Mouse (Mus musculus): Measurements from ENCODE around the gene H2-Aa. TPM values are rescaled to one million over a fixed set of nuclear protein-coding genes. Genes with fewer than 3 reads are reported as not detected.

Gene H2-Aa
- polyA plus RNA-seq, 2 experiments = 1.1 to 1.8 TPM

GRCm38 (mm10) chr17:34291609-34292008, 4.0 kb upstream of the H2-Aa start:
- ATAC-seq (ENCODE audit: insufficient read depth) (no peak), DNase-seq (ENCODE audit: low read depth in 3 of 3, low spot score in 3 of 3) (peak; percentile 34 to 44 (median 39))
- H3K4me3 ChIP-seq (ENCODE audit: insufficient read depth in 1 of 2, low read depth in 2 of 2, low read length in 2 of 2) = no peak overlapping the region
- H3K36me3 ChIP-seq (replicated peaks; ENCODE audit: control insufficient read depth, insufficient read depth, low read depth) = no peaks in the 10 kb centered on the region
- TF ChIP-seq EP300 (IDR thresholded peaks at IDR 0.05; ENCODE audit: low read depth) (no peak), CTCF (IDR thresholded peaks at IDR 0.05; ENCODE audit: low read depth) (no peak)
- H3K9ac ChIP-seq (replicated peaks) = no peak overlapping the region
- no peak overlapping the region for H3K4me2 ChIP-seq (ENCODE audit: low read depth)
- 15% methylated on average over 8 of the region's 8 CpGs for WGBS (ENCODE audit: insufficient replicate concordance)
- no peaks in the 10 kb centered on the region for H3K9me3 ChIP-seq (ENCODE audit: control insufficient read depth, low read length)
- no peak overlapping the region for H3K27ac ChIP-seq
- H3K4me1 ChIP-seq (replicated peaks; ENCODE audit: control insufficient read depth in 2 of 2, insufficient read depth in 2 of 2, low read length in 1 of 2) = peaks cover 0 to 3% of the 10 kb centered on the region in 2 experiments; a peak in 1 of 4 replicates
- H3K27me3 ChIP-seq (ENCODE audit: control insufficient read depth, insufficient read depth, low read length) = no peaks in the 10 kb centered on the region

GRCm38 (mm10) chr17:34288131-34288530, 508 bp upstream of the H2-Aa start:
- no peak overlapping the region for H3K27ac ChIP-seq
- 32% methylated on average over 3 of the region's 3 CpGs for WGBS (ENCODE audit: insufficient replicate concordance)
- no peaks in the 10 kb centered on the region for H3K9me3 ChIP-seq (ENCODE audit: control insufficient read depth, low read length)
- TF ChIP-seq EP300 (IDR thresholded peaks at IDR 0.05; ENCODE audit: low read depth) = no peak
- no peak for TF ChIP-seq CTCF (IDR thresholded peaks at IDR 0.05; ENCODE audit: low read depth)
- ATAC-seq (ENCODE audit: insufficient read depth) (no peak), DNase-seq (ENCODE audit: low read depth in 3 of 3, low spot score in 3 of 3) (no peak)
- H3K4me1 ChIP-seq (replicated peaks; ENCODE audit: control insufficient read depth in 2 of 2, insufficient read depth in 2 of 2, low read length in 1 of 2) = no peaks in the 10 kb centered on the region
- no peak overlapping the region for H3K9ac ChIP-seq (replicated peaks)
- no peak overlapping the region for H3K4me3 ChIP-seq (ENCODE audit: insufficient read depth in 1 of 2, low read depth in 2 of 2, low read length in 2 of 2)
- no peak overlapping the region for H3K4me2 ChIP-seq (ENCODE audit: low read depth)
- no peaks in the 10 kb centered on the region for H3K36me3 ChIP-seq (replicated peaks; ENCODE audit: control insufficient read depth, insufficient read depth, low read depth)
- H3K27me3 ChIP-seq (ENCODE audit: control insufficient read depth, insufficient read depth, low read length) = no peaks in the 10 kb centered on the region

GRCm38 (mm10) chr17:34286999-34287398, 624 bp downstream of the H2-Aa start:
- Histone ChIP-seq H3K4me2 (ENCODE audit: low read depth) (no peak overlapping the region), H3K36me3 (replicated peaks; ENCODE audit: control insufficient read depth, insufficient read depth, low read depth) (no peaks in the 10 kb centered on the region), H3K4me3 (ENCODE audit: insufficient read depth in 1 of 2, low read depth in 2 of 2, low read length in 2 of 2) (no peak overlapping the region), H3K9me3 (ENCODE audit: control insufficient read depth, low read length) (no peaks in the 10 kb centered on the region), H3K9ac (replicated peaks) (no peak overlapping the region), H3K4me1 (replicated peaks; ENCODE audit: control insufficient read depth in 2 of 2, insufficient read depth in 2 of 2, low read length in 1 of 2) (no peaks in the 10 kb centered on the region), H3K27ac (no peak overlapping the region), H3K27me3 (ENCODE audit: control insufficient read depth, insufficient read depth, low read length) (no peaks in the 10 kb centered on the region)
- no peak for ATAC-seq (ENCODE audit: insufficient read depth)
- no peak for DNase-seq (ENCODE audit: low read depth in 3 of 3, low spot score in 3 of 3)
- 27% methylated on average over 6 of the region's 6 CpGs for WGBS (ENCODE audit: insufficient replicate concordance)
- TF ChIP-seq CTCF (IDR thresholded peaks at IDR 0.05; ENCODE audit: low read depth) (no peak), EP300 (IDR thresholded peaks at IDR 0.05; ENCODE audit: low read depth) (no peak)

- no peak for ATAC-seq (ENCODE audit: insufficient read depth)
- H3K9ac ChIP-seq (replicated peaks) = no peak overlapping the region
- H3K36me3 ChIP-seq (replicated peaks; ENCODE audit: control insufficient read depth, insufficient read depth, low read depth) = no peaks in the 10 kb centered on the region
- no peaks in the 10 kb centered on the region for H3K4me1 ChIP-seq (replicated peaks; ENCODE audit: control insufficient read depth in 2 of 2, insufficient read depth in 2 of 2, low read length in 1 of 2)
- no peak for DNase-seq (ENCODE audit: low read depth in 3 of 3, low spot score in 3 of 3)
- 43% methylated on average over 5 of the region's 5 CpGs for WGBS (ENCODE audit: insufficient replicate concordance)
- H3K4me3 ChIP-seq (ENCODE audit: insufficient read depth in 1 of 2, low read depth in 2 of 2, low read length in 2 of 2) = no peak overlapping the region
- no peaks in the 10 kb centered on the region for H3K9me3 ChIP-seq (ENCODE audit: control insufficient read depth, low read length)
- no peak overlapping the region for H3K27ac ChIP-seq
- H3K4me2 ChIP-seq (ENCODE audit: low read depth) = no peak overlapping the region
- H3K27me3 ChIP-seq (ENCODE audit: control insufficient read depth, insufficient read depth, low read length) = no peaks in the 10 kb centered on the region
- TF ChIP-seq CTCF (IDR thresholded peaks at IDR 0.05; ENCODE audit: low read depth) = no peak
- TF ChIP-seq EP300 (IDR thresholded peaks at IDR 0.05; ENCODE audit: low read depth) = no peak
These were observed 1.1 kb downstream of the H2-Aa start for GRCm38 (mm10) chr17:34286501-34286900.

- H3K4me2 ChIP-seq (ENCODE audit: low read depth) = no peak overlapping the region
- H3K9me3 ChIP-seq (ENCODE audit: control insufficient read depth, low read length) = no peaks in the 10 kb centered on the region
- no peak overlapping the region for H3K27ac ChIP-seq
- H3K4me3 ChIP-seq (ENCODE audit: insufficient read depth in 1 of 2, low read depth in 2 of 2, low read length in 2 of 2) = no peak overlapping the region
- H3K36me3 ChIP-seq (replicated peaks; ENCODE audit: control insufficient read depth, insufficient read depth, low read depth) = no peaks in the 10 kb centered on the region
- H3K9ac ChIP-seq (replicated peaks) = no peak overlapping the region
- DNase-seq (ENCODE audit: low read depth in 3 of 3, low spot score in 3 of 3) (no peak), ATAC-seq (ENCODE audit: insufficient read depth) (no peak)
- 31% methylated on average over 4 of the region's 4 CpGs for WGBS (ENCODE audit: insufficient replicate concordance)
- no peaks in the 10 kb centered on the region for H3K4me1 ChIP-seq (replicated peaks; ENCODE audit: control insufficient read depth in 2 of 2, insufficient read depth in 2 of 2, low read length in 1 of 2)
- TF ChIP-seq EP300 (IDR thresholded peaks at IDR 0.05; ENCODE audit: low read depth) (no peak), CTCF (IDR thresholded peaks at IDR 0.05; ENCODE audit: low read depth) (peak; percentile 76)
- no peaks in the 10 kb centered on the region for H3K27me3 ChIP-seq (ENCODE audit: control insufficient read depth, insufficient read depth, low read length)
These were observed 1.8 kb downstream of the H2-Aa start for GRCm38 (mm10) chr17:34285848-34286247.
